ENCODE assay signal across 32 mouse cellular contexts in the genomic region with DNA sequence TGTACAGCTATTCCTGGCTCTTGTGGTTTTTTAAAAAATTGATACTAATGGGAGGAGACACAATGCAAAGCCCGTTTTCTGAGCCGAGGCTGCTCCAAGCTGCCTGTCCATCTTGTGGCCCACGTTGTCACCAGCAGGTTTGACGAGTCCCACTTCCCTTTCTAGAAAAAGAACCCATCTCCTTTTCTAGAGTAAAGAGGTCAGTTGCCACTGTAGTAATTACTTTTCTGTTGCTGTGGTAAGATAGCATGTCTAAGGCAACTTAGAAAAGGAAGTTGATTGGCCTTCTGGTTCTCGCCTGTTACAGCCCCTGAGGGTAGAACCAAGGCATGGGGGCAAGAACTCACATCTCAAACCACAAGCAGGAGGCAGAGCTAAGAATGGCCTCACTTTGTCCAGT. TPM values are rescaled to one million over a fixed set of nuclear protein-coding genes. Genes with fewer than 3 reads are reported as not detected.
"Had no signal": no experiment of that assay in that cellular context is flagged by ENCODE, and none has a peak within 500 bp of the region (broad histone marks: within the 10 kb centered on the region; RNA-seq: fewer than 3 reads in every experiment).

No protein-coding gene starts in this region.

- ATAC-seq: intestine, postnatal 0 days; midbrain, embryonic 16.5 days had no signal

- DNase-seq: kidney, adult 2 months; kidney, postnatal 36 days; layer of hippocampus, postnatal 36 days; liver, embryonic 13.5 days; lung, adult 2 months; lung, postnatal 14 days; lung, postnatal 4 days; right cerebral cortex, postnatal 14 days; thymus, postnatal 36 days had no signal

- H3K4me3 ChIP-seq: left cerebral cortex, adult 2 months; liver, embryonic 13.5 days; midbrain, embryonic 12.5 days; myocyte; neural tube, embryonic 13.5 days had no signal

- H3K4me1 ChIP-seq: liver, embryonic 13.5 days; midbrain, embryonic 12.5 days had no signal

- H3K27ac ChIP-seq: kidney, postnatal 0 days; left cerebral cortex, adult 2 months; liver, embryonic 13.5 days; midbrain, embryonic 12.5 days; neural tube, embryonic 13.5 days; stomach, postnatal 0 days had no signal

RNA-seq across cellular contexts. Expression of gene Dmrt1, which starts 45.6 kb away (rescaled TPM):
- total RNA-seq: layer of hippocampus, adult 8-10 months; layer of hippocampus, postnatal 10 days; layer of hippocampus, postnatal 36 days; left cerebral cortex, adult 2 months; left cerebral cortex, postnatal 10 days; left cerebral cortex, postnatal 36 days; liver, adult 2 months; megakaryocyte, adult 5-6 weeks; monocyte, adult 5-6 weeks; neutrophil, adult 5-6 weeks had no signal
- polyA plus RNA-seq: intestine, embryonic 14.5 days; intestine, postnatal 0 days; kidney, adult 2 months; kidney, embryonic 14.5 days; kidney, postnatal 0 days; liver, adult 2 months; liver, embryonic 13.5 days; liver, embryonic 16.5 days; lung, adult 2 months; lung, embryonic 16.5 days; midbrain, embryonic 16.5 days; stomach, embryonic 14.5 days; stomach, postnatal 0 days; thymus, postnatal 0 days; urinary bladder, adult 2 months had no signal

RNA-seq across cellular contexts. Expression of gene Dmrt3, which starts 59.0 kb away (rescaled TPM):
- total RNA-seq: left cerebral cortex, postnatal 36 days; liver, adult 2 months; megakaryocyte, adult 5-6 weeks; monocyte, adult 5-6 weeks had no signal
- polyA plus RNA-seq: intestine, postnatal 0 days; kidney, adult 2 months; kidney, embryonic 14.5 days; liver, adult 2 months; liver, embryonic 13.5 days; liver, embryonic 16.5 days; midbrain, embryonic 16.5 days had no signal
